Mouse (Mus musculus) spleen, adult 12 weeks (tissue): ENCODE data around the gene Arhgap45.

Source experiments
- DNase-seq: peaks from one replicate; pipeline ENCODE4 v3.0.0; 2022; ENCODE audit warnings: low spot score

Gene Arhgap45

DNA sequence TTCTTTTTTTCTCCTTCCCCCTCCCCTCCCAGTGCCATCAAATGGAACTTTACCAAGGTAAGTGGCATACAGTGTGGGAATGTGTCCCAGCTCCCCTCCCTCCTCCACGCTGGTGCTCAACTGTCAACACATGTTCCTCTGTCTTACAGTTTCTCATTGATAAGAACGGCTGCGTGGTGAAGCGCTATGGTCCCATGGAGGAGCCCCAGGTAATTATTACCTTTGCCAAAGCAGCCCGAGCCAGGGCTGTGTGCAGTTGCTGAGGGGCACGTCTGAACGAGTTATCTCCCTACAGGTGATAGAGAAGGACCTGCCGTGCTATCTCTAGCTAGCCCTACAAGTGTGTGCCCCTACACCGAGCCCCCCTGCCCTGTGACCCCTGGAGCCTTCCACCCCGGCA lies 39.4 kb downstream of the Arhgap45 start:
- no peak for DNase-seq

DNA sequence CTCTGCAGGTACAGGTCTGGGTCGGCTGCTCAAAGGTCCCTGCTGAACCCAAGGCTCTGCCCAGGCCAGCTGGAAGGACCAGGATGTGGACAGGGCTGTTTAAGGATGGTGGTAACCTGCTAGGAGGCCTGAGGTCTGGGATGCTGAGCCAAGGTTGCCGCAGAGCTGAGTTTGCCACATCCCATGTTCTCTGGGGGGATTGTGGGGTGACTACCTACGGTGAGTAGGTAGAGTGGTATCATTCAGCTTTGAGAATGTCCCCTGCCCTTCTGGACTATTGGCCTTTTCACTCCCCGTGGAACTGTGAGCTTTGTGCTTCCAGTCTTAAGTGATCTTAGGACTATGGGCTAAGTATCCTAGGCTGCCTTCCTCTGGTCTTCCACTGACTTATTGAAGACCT lies 40.1 kb downstream of the Arhgap45 start:
- no peak for DNase-seq

GRCm38 (mm10) chr10:80056976-80057682 lies 40.7 kb downstream of the Arhgap45 start:
- no peak for DNase-seq

DNA sequence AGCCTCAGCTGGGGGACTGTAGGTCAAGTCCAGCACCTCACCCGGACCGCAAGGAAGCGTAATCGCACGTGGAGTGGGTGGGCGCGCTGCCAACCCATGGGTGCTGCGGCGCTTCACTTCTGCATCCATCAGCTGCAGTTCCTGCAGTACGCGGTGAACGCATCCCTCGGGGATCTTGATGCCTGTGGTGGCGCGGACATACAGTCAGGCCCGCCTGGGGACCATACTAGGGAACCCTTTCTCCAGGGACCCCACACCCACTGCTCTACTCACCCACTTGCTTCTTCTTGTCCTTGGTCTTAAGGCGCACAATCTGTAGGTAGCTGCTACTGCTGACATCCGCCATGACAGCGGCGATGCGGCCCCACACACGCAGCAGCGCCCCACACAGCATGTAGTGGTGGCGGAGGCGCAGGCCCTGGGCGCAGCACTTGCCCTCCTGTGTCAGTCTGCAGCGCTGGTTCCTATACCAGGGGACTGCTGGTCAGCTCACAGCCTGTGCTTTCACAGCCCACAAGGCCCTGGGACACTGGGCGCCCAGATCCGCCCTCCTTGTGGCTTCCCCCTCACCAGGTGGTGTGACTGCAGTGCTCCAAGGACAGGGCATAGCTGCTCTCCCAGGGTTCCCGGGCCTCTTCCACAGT lies 41.4 kb downstream of the Arhgap45 start:
- DNase-seq = no peak

GRCm38 (mm10) chr10:80063104-80063503 lies 46.7 kb downstream of the Arhgap45 start:
- DNase-seq = no peak

- DNase-seq = no peak
Measured at GRCm38 (mm10) chr10:80063877-80064650, 47.6 kb downstream of the Arhgap45 start.

DNA sequence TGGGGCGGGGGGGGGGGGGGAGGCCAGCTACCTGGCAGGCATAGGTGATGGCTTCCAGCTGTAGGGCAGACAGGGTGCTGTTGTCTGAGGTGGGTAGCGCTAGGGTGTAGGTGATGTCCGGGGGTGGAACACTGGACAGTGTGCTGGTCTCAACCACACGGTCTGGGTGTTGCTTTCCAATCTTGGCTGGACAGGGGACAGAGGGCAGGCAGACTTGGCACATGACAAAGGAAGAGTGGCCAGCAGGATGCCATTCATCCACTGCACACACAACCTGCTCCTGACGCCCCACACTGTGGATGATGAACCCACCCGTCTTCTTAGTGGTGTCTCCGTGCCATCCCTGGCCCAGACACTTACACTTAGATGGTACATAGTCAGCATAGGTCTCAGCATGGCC lies 52.8 kb downstream of the Arhgap45 start:
- no peak for DNase-seq

GRCm38 (mm10) chr10:80069948-80070450 lies 53.5 kb downstream of the Arhgap45 start:
- DNase-seq = no peak

GRCm38 (mm10) chr10:80070837-80071515 lies 54.5 kb downstream of the Arhgap45 start:
- peak; percentile 40 for DNase-seq

DNA sequence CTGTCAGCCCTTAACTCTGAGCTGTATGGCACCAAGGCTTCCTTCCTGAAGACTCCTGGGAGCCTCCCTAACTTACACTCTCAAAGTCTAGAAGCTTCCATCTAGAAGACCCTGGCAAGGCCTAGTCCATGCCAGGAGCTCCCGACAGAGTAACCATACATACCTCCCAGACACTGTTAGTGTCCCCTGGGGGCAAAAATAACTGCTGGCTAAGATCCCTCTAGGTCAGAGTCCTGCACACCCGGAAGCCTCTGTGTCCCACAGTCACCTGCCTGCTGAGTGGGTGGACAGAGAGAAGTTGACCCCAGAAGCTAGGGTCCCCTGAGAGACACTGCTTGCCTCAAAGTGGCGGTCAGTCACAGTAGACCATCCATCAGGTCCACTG lies 55.1 kb downstream of the Arhgap45 start:
- no peak for DNase-seq

DNA sequence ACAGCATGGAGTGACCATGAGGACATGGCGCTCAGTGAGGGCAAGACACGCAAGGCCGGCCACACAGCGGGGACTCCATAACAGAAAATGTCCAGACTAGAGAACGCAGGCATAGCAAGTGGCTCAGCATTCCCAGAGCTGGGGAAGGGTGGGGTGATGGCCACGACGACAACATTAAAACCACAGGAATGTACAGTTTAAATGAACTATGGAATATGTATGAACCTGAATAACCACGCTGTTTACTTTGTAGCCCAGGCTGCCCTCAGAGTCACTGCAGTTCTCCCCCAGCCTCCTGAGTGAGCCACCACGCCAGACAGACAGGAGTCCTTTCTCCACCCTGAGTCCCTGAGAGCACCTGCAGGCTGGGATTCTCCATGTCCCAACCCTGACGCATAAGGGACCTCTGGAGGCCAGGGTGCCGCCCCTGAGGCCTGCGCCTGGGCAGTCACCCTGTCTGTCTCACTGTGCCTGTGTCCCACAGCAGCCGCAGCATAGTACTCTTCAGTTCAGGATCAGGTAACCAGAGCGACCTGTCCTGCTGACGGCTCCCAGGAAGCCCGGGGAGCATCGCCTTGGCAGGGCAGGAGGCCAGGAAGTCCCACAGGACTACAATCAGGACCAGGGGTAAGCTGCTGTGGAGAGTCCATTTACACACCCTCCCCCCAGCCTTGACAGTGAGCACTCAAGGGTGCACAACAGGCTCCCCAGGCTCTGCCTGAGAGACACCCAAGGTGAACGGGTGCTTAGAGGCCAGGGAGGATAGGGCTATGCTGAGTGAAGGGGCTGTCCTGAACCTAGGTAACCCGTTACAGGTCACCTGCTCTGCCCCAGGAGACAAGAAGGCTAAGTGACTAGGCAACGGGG lies 56.4 kb downstream of the Arhgap45 start:
- DNase-seq = no peak

GRCm38 (mm10) chr10:80074813-80075601 lies 58.6 kb downstream of the Arhgap45 start:
- DNase-seq = peak; percentile 66

GRCm38 (mm10) chr10:80075924-80076323 lies 59.5 kb downstream of the Arhgap45 start:
- no peak for DNase-seq

- no peak for DNase-seq
Measured at GRCm38 (mm10) chr10:80076386-80076785, 59.9 kb downstream of the Arhgap45 start.

GRCm38 (mm10) chr10:80077312-80077711 lies 60.9 kb downstream of the Arhgap45 start:
- DNase-seq = no peak

- DNase-seq = no peak
Measured at GRCm38 (mm10) chr10:80078366-80078765, 61.9 kb downstream of the Arhgap45 start.

GRCm38 (mm10) chr10:80080396-80081070 lies 64.1 kb downstream of the Arhgap45 start:
- DNase-seq = peak; percentile 70
